Mouse (Mus musculus) hindbrain, embryonic 12.5 days (tissue): ENCODE measurements around the gene Magi2. TPM values are rescaled to one million over a fixed set of nuclear protein-coding genes. Genes with fewer than 3 reads are reported as not detected.

Source experiments
- ATAC-seq: fragments of 200-750 bp; cut with Nextera tagmentation; 2 replicates; pipeline ENCODE4 v1.8.0; 2017; ENCODE audit warnings: moderate TSS enrichment; ENCODE audit not compliant: low FRiP score
- H3K27ac ChIP-seq: fragments of 300-500 bp; sonication (generic); 2 replicates; pipeline ENCODE4 v1.5.1; 2016; ENCODE audit warnings: mild to moderate bottlenecking
- H3K27me3 ChIP-seq: fragments of 300-500 bp; sonication (generic); 2 replicates; pipeline ENCODE4 v1.6.1; 2016; ENCODE audit warnings: mild to moderate bottlenecking
- H3K36me3 ChIP-seq: fragments of 300-500 bp; sonication (generic); 2 replicates; pipeline ENCODE4 v1.6.1; 2016; ENCODE audit warnings: mild to moderate bottlenecking
- H3K4me1 ChIP-seq: fragments of 300-500 bp; sonication (generic); 2 replicates; pipeline ENCODE4 v1.6.1; 2016
- H3K4me2 ChIP-seq: fragments of 300-500 bp; sonication (generic); replicated peaks from 2 replicates; pipeline ENCODE4 v1.6.1; 2016; ENCODE audit warnings: mild to moderate bottlenecking
- H3K4me3 ChIP-seq: fragments of 300-500 bp; sonication (generic); 2 replicates; pipeline ENCODE4 v1.5.1; 2016; ENCODE audit warnings: mild to moderate bottlenecking
- H3K9ac ChIP-seq: fragments of 300-500 bp; sonication (generic); 2 replicates; pipeline ENCODE4 v1.6.1; 2016; ENCODE audit warnings: mild to moderate bottlenecking, moderate library complexity
- H3K9me3 ChIP-seq: fragments of 300-500 bp; sonication (generic); replicated peaks from 2 replicates; pipeline ENCODE4 v1.6.1; 2016; ENCODE audit warnings: mild to moderate bottlenecking
- WGBS: fragments of 180-500 bp; shearing (Covaris S2); methylation state at CpG from one replicate; pipeline ENCODE4 v1.1.7; 2016; 5-methylcytosine and 5-hydroxymethylcytosine counted together
- polyA plus RNA-seq: library from polyadenylated mRNA; unstranded; fragments of >200 nt; fragmentation: Nextera tagmentation; extraction: Ambion mirVana; gene quantifications from 2 replicates; pipeline ENCODE4 v1.2.1, GENCODE M21; 2016

Gene Magi2
- polyA plus RNA-seq, 1 experiment from 2014 or later, result 18.5 TPM

- H3K36me3 ChIP-seq, result no peaks in the 10 kb centered on the region
- WGBS, result 90% methylated on average over 4 of the region's 4 CpGs
- H3K27me3 ChIP-seq, result no peaks in the 10 kb centered on the region
- H3K9me3 ChIP-seq, result no peaks in the 10 kb centered on the region
- no peak overlapping the region for H3K27ac ChIP-seq
- 0 out of 2 replicates have a peak, but pooled peaks cover 4% of the 10 kb centered on the region for H3K4me1 ChIP-seq
- no peak overlapping the region for H3K9ac ChIP-seq
- no peak overlapping the region for H3K4me2 ChIP-seq
- ATAC-seq, result no peak
- H3K4me3 ChIP-seq, result no peak overlapping the region
These were observed 1353.8 kb downstream of the Magi2 start for GRCm38 (mm10) chr5:20580619-20581018.

GRCm38 (mm10) chr5:20582995-20583435 is 1356.2 kb downstream of the Magi2 start:
- Histone ChIP-seq H3K36me3 (no peaks in the 10 kb centered on the region), H3K9ac (no peak overlapping the region), H3K4me3 (no peak overlapping the region), H3K4me2 (no peak overlapping the region), H3K4me1 (0 out of 2 replicates have a peak, but pooled peaks cover 4% of the 10 kb centered on the region), H3K9me3 (no peaks in the 10 kb centered on the region), H3K27ac (peak overlapping the region; percentile 60), H3K27me3 (no peaks in the 10 kb centered on the region)
- peak; percentile 87 for ATAC-seq
- 37% methylated on average over 10 of the region's 10 CpGs for WGBS

GRCm38 (mm10) chr5:20583639-20584038 is 1356.8 kb downstream of the Magi2 start:
- Histone ChIP-seq H3K4me3 (no peak overlapping the region), H3K36me3 (no peaks in the 10 kb centered on the region), H3K9ac (no peak overlapping the region), H3K9me3 (no peaks in the 10 kb centered on the region), H3K27ac (peak overlapping the region; percentile 60), H3K27me3 (no peaks in the 10 kb centered on the region), H3K4me1 (0 out of 2 replicates have a peak, but pooled peaks cover 4% of the 10 kb centered on the region), H3K4me2 (no peak overlapping the region)
- ATAC-seq, result no peak
- WGBS, result 59% methylated on average over 3 of the region's 3 CpGs

GRCm38 (mm10) chr5:20584769-20585168 is 1357.9 kb downstream of the Magi2 start:
- WGBS, result 85% methylated on average over 3 of the region's 3 CpGs
- Histone ChIP-seq H3K4me2 (no peak overlapping the region), H3K27me3 (no peaks in the 10 kb centered on the region), H3K36me3 (no peaks in the 10 kb centered on the region), H3K4me1 (0 out of 2 replicates have a peak, but pooled peaks cover 4% of the 10 kb centered on the region), H3K27ac (no peak overlapping the region), H3K9ac (no peak overlapping the region), H3K4me3 (no peak overlapping the region), H3K9me3 (no peaks in the 10 kb centered on the region)
- ATAC-seq, result no peak

- ATAC-seq, result no peak
- Histone ChIP-seq H3K27ac (no peak overlapping the region), H3K9me3 (no peaks in the 10 kb centered on the region), H3K4me2 (no peak overlapping the region), H3K4me3 (no peak overlapping the region), H3K4me1 (no peaks in the 10 kb centered on the region), H3K36me3 (no peaks in the 10 kb centered on the region), H3K9ac (no peak overlapping the region), H3K27me3 (no peaks in the 10 kb centered on the region)
- 62% methylated on average over 3 of the region's 3 CpGs for WGBS
These were observed 1362.9 kb downstream of the Magi2 start for GRCm38 (mm10) chr5:20589731-20590130.

- no peak for ATAC-seq
- H3K9me3 ChIP-seq, result no peaks in the 10 kb centered on the region
- no peak overlapping the region for H3K4me3 ChIP-seq
- H3K27me3 ChIP-seq, result no peaks in the 10 kb centered on the region
- no peaks in the 10 kb centered on the region for H3K4me1 ChIP-seq
- no peak overlapping the region for H3K9ac ChIP-seq
- 78% methylated on average over 3 of the region's 3 CpGs for WGBS
- no peak overlapping the region for H3K4me2 ChIP-seq
- H3K27ac ChIP-seq, result no peak overlapping the region
- H3K36me3 ChIP-seq, result no peaks in the 10 kb centered on the region
These were observed 1371.4 kb downstream of the Magi2 start for GRCm38 (mm10) chr5:20598196-20598595.

GRCm38 (mm10) chr5:20603756-20604469 is 1377.1 kb downstream of the Magi2 start:
- Histone ChIP-seq H3K36me3 (no peaks in the 10 kb centered on the region), H3K27me3 (no peaks in the 10 kb centered on the region), H3K4me3 (no peak overlapping the region), H3K4me1 (0 out of 2 replicates have a peak, but pooled peaks cover 4% of the 10 kb centered on the region), H3K4me2 (no peak overlapping the region), H3K9me3 (no peaks in the 10 kb centered on the region), H3K9ac (no peak overlapping the region), H3K27ac (no peak overlapping the region)
- 0 out of 2 replicates have a peak, but pooled peaks have one; percentile 46 for ATAC-seq
- WGBS, result 29% methylated on average over 7 of the region's 7 CpGs

- Histone ChIP-seq H3K9ac (no peak overlapping the region), H3K36me3 (peaks cover 10% of the 10 kb centered on the region), H3K4me3 (no peak overlapping the region), H3K27ac (no peak overlapping the region), H3K4me2 (no peak overlapping the region), H3K27me3 (no peaks in the 10 kb centered on the region), H3K9me3 (no peaks in the 10 kb centered on the region), H3K4me1 (0 out of 2 replicates have a peak, but pooled peaks cover 4% of the 10 kb centered on the region)
- WGBS, result 78% methylated on average over 5 of the region's 5 CpGs
- no peak for ATAC-seq
These were observed 1379.7 kb downstream of the Magi2 start for GRCm38 (mm10) chr5:20606497-20606896.

GRCm38 (mm10) chr5:20607503-20607902 is 1380.7 kb downstream of the Magi2 start:
- Histone ChIP-seq H3K4me1 (0 out of 2 replicates have a peak, but pooled peaks cover 4% of the 10 kb centered on the region), H3K4me2 (no peak overlapping the region), H3K27ac (no peak overlapping the region), H3K9ac (no peak overlapping the region), H3K4me3 (no peak overlapping the region), H3K36me3 (peaks cover 10% of the 10 kb centered on the region), H3K27me3 (no peaks in the 10 kb centered on the region), H3K9me3 (no peaks in the 10 kb centered on the region)
- 79% methylated on average over 1 of the region's 1 CpGs for WGBS
- no peak for ATAC-seq

GRCm38 (mm10) chr5:20609206-20609935 is 1382.5 kb downstream of the Magi2 start:
- Histone ChIP-seq H3K9ac (no peak overlapping the region), H3K9me3 (no peaks in the 10 kb centered on the region), H3K36me3 (peaks cover 10% of the 10 kb centered on the region), H3K4me2 (no peak overlapping the region), H3K4me3 (no peak overlapping the region), H3K4me1 (no peaks in the 10 kb centered on the region), H3K27ac (no peak overlapping the region), H3K27me3 (no peaks in the 10 kb centered on the region)
- WGBS, result 85% methylated on average over 12 of the region's 12 CpGs
- ATAC-seq, result no peak

- H3K9ac ChIP-seq, result no peak overlapping the region
- no peaks in the 10 kb centered on the region for H3K27me3 ChIP-seq
- no peak overlapping the region for H3K4me3 ChIP-seq
- H3K4me2 ChIP-seq, result no peak overlapping the region
- ATAC-seq, result no peak
- H3K27ac ChIP-seq, result no peak overlapping the region
- 81% methylated on average over 2 of the region's 2 CpGs for WGBS
- no peaks in the 10 kb centered on the region for H3K9me3 ChIP-seq
- peaks cover 10% of the 10 kb centered on the region for H3K36me3 ChIP-seq
- H3K4me1 ChIP-seq, result no peaks in the 10 kb centered on the region
These were observed 1383.8 kb downstream of the Magi2 start for GRCm38 (mm10) chr5:20610640-20611039.

- no peaks in the 10 kb centered on the region for H3K4me1 ChIP-seq
- ATAC-seq, result no peak
- WGBS, result 92% methylated on average over 9 of the region's 9 CpGs
These were observed 1385.8 kb downstream of the Magi2 start for GRCm38 (mm10) chr5:20612616-20613015.

More at GRCm38 (mm10) chr5:20612616-20613015, 1385.8 kb downstream of the Magi2 start:
- Histone ChIP-seq H3K9me3 (no peaks in the 10 kb centered on the region), H3K4me2 (no peak overlapping the region), H3K36me3 (peaks cover 10% of the 10 kb centered on the region), H3K9ac (no peak overlapping the region), H3K27me3 (no peaks in the 10 kb centered on the region), H3K27ac (no peak overlapping the region), H3K4me3 (no peak overlapping the region)
